Mouse (Mus musculus): Measurements from ENCODE around the gene Olfr923. TPM values are rescaled to one million over a fixed set of nuclear protein-coding genes. Genes with fewer than 3 reads are reported as not detected.

The Olfr923 gene
- polyA plus RNA-seq, 1 experiment from 2014 or later: not detected

GRCm38 (mm10) chr9:38876826-38877225 is 50.5 kb downstream of the Olfr923 start, which contains the start of gene Olfr926:
Gene Olfr926 (plus strand): TSS chr9:38877126.
- H3K36me3 ChIP-seq (ENCODE audit: control insufficient read depth, insufficient read depth, low read length): no peaks in the 10 kb centered on the region
- WGBS: 87% methylated on average over 2 of the region's 2 CpGs
- H3K4me2 ChIP-seq (ENCODE audit: low read length): no peak within 1 kb of the TSS
- H3K27ac ChIP-seq (ENCODE audit: low read depth, low read length): no peak within 1 kb of the TSS
- H3K27me3 ChIP-seq (replicated peaks; ENCODE audit: control insufficient read depth, insufficient read depth, low read length): no peaks in the 10 kb centered on the region
- DNase-seq (ENCODE audit: low spot score) (no peak), ATAC-seq (no peak)
- no peak within 1 kb of the TSS for H3K4me3 ChIP-seq (ENCODE audit: low read depth, low read length)
- H3K4me1 ChIP-seq (ENCODE audit: control insufficient read depth, insufficient read depth, low read length): no peaks in the 10 kb centered on the region
- H3K9me3 ChIP-seq (replicated peaks; ENCODE audit: control insufficient read depth, low read length): no peaks in the 10 kb centered on the region
- H3K9ac ChIP-seq (ENCODE audit: low read length): no peak within 1 kb of the TSS

Other genes with a start within 250 kb of the Olfr923 start
- not detected in 2 replicates for gene Olfr912, start 246.4 kb upstream of the Olfr923 start, polyA plus RNA-seq (2014; fragmentation: Nextera tagmentation; extraction: Ambion mirVana)
- gene Olfr913, start 233.8 kb upstream of the Olfr923 start, polyA plus RNA-seq (2014; fragmentation: Nextera tagmentation; extraction: Ambion mirVana): not detected in 2 replicates
- gene Olfr914, start 221.4 kb upstream of the Olfr923 start, polyA plus RNA-seq (2014; fragmentation: Nextera tagmentation; extraction: Ambion mirVana): not detected in 2 replicates
- gene Olfr916, start 166.7 kb upstream of the Olfr923 start, polyA plus RNA-seq (2014; fragmentation: Nextera tagmentation; extraction: Ambion mirVana): not detected in 2 replicates
- gene Olfr917, start 160.7 kb upstream of the Olfr923 start, polyA plus RNA-seq (2014; fragmentation: Nextera tagmentation; extraction: Ambion mirVana): not detected in 2 replicates
- gene Olfr918, start 151.9 kb upstream of the Olfr923 start, polyA plus RNA-seq (2014; fragmentation: Nextera tagmentation; extraction: Ambion mirVana): not detected in 2 replicates
- gene Olfr919, start 122.9 kb upstream of the Olfr923 start, polyA plus RNA-seq (2014; fragmentation: Nextera tagmentation; extraction: Ambion mirVana): not detected in 2 replicates
- gene Vwa5a, start 108.3 kb upstream of the Olfr923 start, polyA plus RNA-seq (2014; fragmentation: Nextera tagmentation; extraction: Ambion mirVana): 6.9 and 7.3 TPM in 2 replicates
- gene Olfr920, start 74.2 kb upstream of the Olfr923 start, polyA plus RNA-seq (2014; fragmentation: Nextera tagmentation; extraction: Ambion mirVana): not detected in 2 replicates
- gene Olfr921, start 53.5 kb upstream of the Olfr923 start, polyA plus RNA-seq (2014; fragmentation: Nextera tagmentation; extraction: Ambion mirVana): not detected in 2 replicates
- not detected in 2 replicates for gene Olfr922, start 11.9 kb upstream of the Olfr923 start, polyA plus RNA-seq (2014; fragmentation: Nextera tagmentation; extraction: Ambion mirVana)
- gene Olfr924, start 17.9 kb downstream of the Olfr923 start, polyA plus RNA-seq (2014; fragmentation: Nextera tagmentation; extraction: Ambion mirVana): not detected in 2 replicates
- not detected in 2 replicates for gene Olfr26, start 28.5 kb downstream of the Olfr923 start, polyA plus RNA-seq (2014; fragmentation: Nextera tagmentation; extraction: Ambion mirVana)
- not detected in 2 replicates for gene Olfr926, start 50.6 kb downstream of the Olfr923 start, polyA plus RNA-seq (2014; fragmentation: Nextera tagmentation; extraction: Ambion mirVana)
- not detected in 2 replicates for gene Olfr930, start 103.3 kb downstream of the Olfr923 start, polyA plus RNA-seq (2014; fragmentation: Nextera tagmentation; extraction: Ambion mirVana)
- gene Olfr933, start 145.8 kb downstream of the Olfr923 start, polyA plus RNA-seq (2014; fragmentation: Nextera tagmentation; extraction: Ambion mirVana): not detected in 2 replicates
- gene Olfr934, start 161.8 kb downstream of the Olfr923 start, polyA plus RNA-seq (2014; fragmentation: Nextera tagmentation; extraction: Ambion mirVana): not detected in 2 replicates
- not detected in 2 replicates for gene Olfr935, start 173.1 kb downstream of the Olfr923 start, polyA plus RNA-seq (2014; fragmentation: Nextera tagmentation; extraction: Ambion mirVana)
- not detected in 2 replicates for gene Olfr146, start 196.8 kb downstream of the Olfr923 start, polyA plus RNA-seq (2014; fragmentation: Nextera tagmentation; extraction: Ambion mirVana)
- not detected in 2 replicates for gene Olfr937, start 238.4 kb downstream of the Olfr923 start, polyA plus RNA-seq (2014; fragmentation: Nextera tagmentation; extraction: Ambion mirVana)

Measured in forebrain, embryonic 14.5 days (tissue).